Mouse (Mus musculus) olfactory bulb, adult 2 months (tissue): ENCODE data around the gene Opa1. TPM values are rescaled to one million over a fixed set of nuclear protein-coding genes. Genes with fewer than 3 reads are reported as not detected.

ENCODE experiments used
- H3K27ac ChIP-seq: fragments of 200-500 bp; 2 replicates; pipeline ENCODE4 v1.5.1; 2012; ENCODE audit warnings: low read depth, low read length; ENCODE audit not compliant: insufficient read depth
- H3K4me1 ChIP-seq: fragments of 200-500 bp; 2 replicates; pipeline ENCODE4 v1.6.1; 2012; ENCODE audit warnings: low read length; ENCODE audit not compliant: control insufficient read depth, insufficient read depth
- H3K4me3 ChIP-seq: fragments of 200-500 bp; 2 replicates; pipeline ENCODE4 v1.5.1; 2012; ENCODE audit warnings: mild to moderate bottlenecking, low read depth, low read length, moderate library complexity; ENCODE audit not compliant: insufficient read depth
- CTCF ChIP-seq: fragments of 200-500 bp; IDR thresholded peaks from 2 replicates; pipeline ENCODE4 v1.5.1; 2012; ENCODE audit warnings: low read depth, mild to moderate bottlenecking, low read length, moderate library complexity; ENCODE audit not compliant: insufficient read depth
- POLR2A ChIP-seq: fragments of 200-500 bp; IDR thresholded peaks from 2 replicates; pipeline ENCODE4 v1.6.1; 2012; ENCODE audit warnings: mild to moderate bottlenecking, low read depth, low read length, moderate library complexity; ENCODE audit not compliant: insufficient read depth
- WGBS: fragments of 180-500 bp; shearing (Covaris S2); methylation state at CpG from one replicate; pipeline ENCODE4 v1.1.7; 2018; 5-methylcytosine and 5-hydroxymethylcytosine counted together
- polyA plus RNA-seq: library from polyadenylated mRNA; stranded (reverse); fragments of >200 nt; gene quantifications from 2 replicates; pipeline ENCODE4 v1.2.4, GENCODE M21; 2012; ENCODE audit warnings: low replicate concordance; ENCODE audit not compliant: missing spikeins, insufficient read depth, insufficient read length

Opa1 gene
- polyA plus RNA-seq, 1 experiment: 126 TPM

DNA sequence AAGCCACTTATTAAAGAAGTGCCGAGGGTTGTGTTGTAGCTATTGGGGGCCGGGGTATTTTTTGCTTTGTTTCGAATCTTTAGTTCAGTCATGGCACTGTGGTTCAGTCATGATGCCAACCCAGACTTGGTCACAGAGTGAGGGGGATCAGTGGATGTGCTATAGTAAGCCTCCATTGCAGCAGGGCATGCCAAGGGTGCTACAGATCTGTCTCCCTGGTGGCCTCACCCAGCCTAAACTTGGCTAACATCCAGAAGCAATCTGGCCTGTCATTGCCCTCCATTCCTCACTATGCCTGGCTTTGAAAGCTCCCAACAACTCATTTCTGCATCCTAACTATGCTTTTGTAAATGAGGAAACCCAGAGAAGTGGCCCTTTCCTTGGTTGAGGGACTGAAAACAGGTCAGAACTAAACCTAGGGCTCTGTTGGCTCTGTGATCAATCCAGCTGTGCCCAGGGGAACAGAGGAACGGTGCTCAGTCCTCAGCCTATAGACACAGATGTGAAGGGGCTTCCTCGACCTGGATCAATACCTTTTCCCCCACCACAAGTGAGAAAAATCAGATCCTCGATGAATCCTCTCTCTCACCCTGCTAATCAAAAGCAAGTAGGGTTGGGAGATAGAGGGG, 114.8 kb downstream of the Opa1 start:
- Histone ChIP-seq H3K4me1 (no peaks in the 10 kb centered on the region), H3K27ac (no peak overlapping the region), H3K4me3 (no peak overlapping the region)
- WGBS: 59% methylated on average over 6 of the region's 6 CpGs
- no peak for TF ChIP-seq POLR2A
- no peak for TF ChIP-seq CTCF

DNA sequence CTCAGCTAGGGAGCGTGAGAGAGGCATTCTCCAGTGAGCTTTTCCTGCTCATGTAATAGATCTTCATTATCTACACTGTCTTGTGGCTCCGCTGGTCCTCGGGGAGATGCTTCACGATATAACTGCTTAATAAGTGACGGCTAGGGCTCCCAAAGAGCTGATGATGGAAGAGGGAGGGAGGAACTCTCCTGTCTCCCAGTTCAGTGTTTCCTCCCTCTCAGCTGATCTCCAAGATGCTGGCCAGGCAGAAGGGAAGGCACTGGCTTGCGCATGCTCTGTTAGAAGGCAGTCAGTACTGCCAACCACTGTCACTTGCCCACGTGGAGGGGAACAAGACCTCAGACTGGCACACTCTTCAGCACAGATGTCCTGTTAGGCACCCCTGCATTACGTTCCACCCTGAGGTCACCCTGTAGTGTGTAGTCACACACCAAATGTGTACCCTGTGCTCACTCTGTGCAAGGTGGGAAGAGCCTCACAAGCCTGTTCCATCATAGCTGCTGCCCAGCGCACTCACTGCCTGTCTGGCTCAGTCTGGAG, 115.4 kb downstream of the Opa1 start:
- Histone ChIP-seq H3K4me3 (no peak overlapping the region), H3K27ac (no peak overlapping the region), H3K4me1 (no peaks in the 10 kb centered on the region)
- TF ChIP-seq CTCF (no peak), POLR2A (no peak)
- WGBS: 74% methylated on average over 9 of the region's 9 CpGs

Other genes starting within 250 kb of the Opa1 start
- gene Atp13a5, start 200.6 kb upstream of the Opa1 start, polyA plus RNA-seq: not detected in 2 replicates
- gene Atp13a4, start 34.5 kb upstream of the Opa1 start, polyA plus RNA-seq: not detected in 2 replicates